Mouse (Mus musculus) urinary bladder, postnatal 36 days (tissue): ENCODE data around the gene Thbs1.

ENCODE experiments used
- DNase-seq, 2 experiments: peaks; one replicate each; pipeline ENCODE4 v3.0.0; 2022; ENCODE audit warnings: low spot score in 2 of 2, mixed read lengths in 1 of 2

Gene Thbs1

GRCm38 (mm10) chr2:118113808-118114524, 2.3 kb downstream of the Thbs1 start:
- no peak for DNase-seq

GRCm38 (mm10) chr2:118114671-118115070, 3.0 kb downstream of the Thbs1 start:
- DNase-seq, result no peak

GRCm38 (mm10) chr2:118115647-118116046, 4.0 kb downstream of the Thbs1 start:
- no peak for DNase-seq

DNA sequence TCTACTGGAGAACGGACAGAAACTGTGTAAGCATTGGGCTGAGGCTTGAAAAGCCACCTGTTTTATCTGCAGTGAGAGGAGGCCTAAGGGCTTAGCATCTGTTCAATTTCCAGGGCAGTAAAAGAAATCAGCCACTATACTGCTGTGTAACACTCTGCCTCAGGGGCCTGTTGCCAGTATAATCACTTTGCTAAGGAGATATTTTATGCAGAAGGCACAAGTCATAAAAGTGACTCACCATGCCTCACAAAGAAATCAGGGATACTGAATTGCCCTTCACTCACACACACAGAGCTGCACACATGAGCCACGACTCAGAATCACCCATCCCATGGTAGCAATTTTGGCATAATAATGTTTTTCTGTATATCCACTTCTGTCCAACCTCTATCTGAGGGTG, 4.5 kb downstream of the Thbs1 start:
- DNase-seq, result no peak

GRCm38 (mm10) chr2:118116754-118117290, 5.1 kb downstream of the Thbs1 start:
- no peak for DNase-seq

DNA sequence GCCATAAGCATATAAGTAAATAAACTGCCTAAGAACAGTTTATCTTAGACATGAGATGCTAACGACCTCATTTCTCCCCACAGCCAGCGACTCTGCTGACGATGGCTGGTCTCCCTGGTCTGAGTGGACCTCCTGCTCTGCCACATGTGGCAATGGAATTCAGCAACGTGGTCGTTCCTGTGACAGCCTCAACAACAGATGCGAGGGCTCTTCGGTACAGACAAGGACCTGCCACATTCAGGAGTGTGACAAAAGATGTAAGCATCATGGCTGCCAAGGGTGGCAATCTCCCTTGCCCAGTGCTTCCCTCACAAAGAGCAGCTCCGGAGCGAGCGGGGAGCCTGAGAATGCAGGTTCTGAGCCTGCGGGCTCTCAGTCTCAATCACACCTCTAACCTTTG, 5.7 kb downstream of the Thbs1 start:
- DNase-seq, result no peak

DNA sequence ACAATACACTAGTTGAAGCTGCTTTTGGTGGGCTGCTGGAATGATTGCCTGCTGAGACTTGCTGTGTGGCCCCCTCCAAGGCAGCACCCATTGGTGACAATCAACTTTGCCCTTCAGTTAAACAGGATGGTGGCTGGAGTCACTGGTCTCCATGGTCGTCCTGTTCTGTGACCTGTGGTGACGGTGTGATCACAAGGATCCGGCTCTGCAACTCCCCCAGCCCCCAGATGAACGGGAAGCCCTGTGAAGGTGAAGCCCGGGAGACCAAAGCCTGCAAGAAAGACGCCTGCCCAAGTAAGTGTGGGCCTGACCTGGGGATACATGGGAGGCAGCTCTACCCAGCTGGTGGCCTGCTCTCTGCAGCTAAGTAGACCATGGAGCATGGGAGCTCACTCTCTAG, 6.4 kb downstream of the Thbs1 start:
- no peak for DNase-seq

- no peak for DNase-seq
Measured at GRCm38 (mm10) chr2:118118515-118118914, 6.8 kb downstream of the Thbs1 start.

- DNase-seq, result no peak
Measured at GRCm38 (mm10) chr2:118119684-118120083, 8.0 kb downstream of the Thbs1 start.

DNA sequence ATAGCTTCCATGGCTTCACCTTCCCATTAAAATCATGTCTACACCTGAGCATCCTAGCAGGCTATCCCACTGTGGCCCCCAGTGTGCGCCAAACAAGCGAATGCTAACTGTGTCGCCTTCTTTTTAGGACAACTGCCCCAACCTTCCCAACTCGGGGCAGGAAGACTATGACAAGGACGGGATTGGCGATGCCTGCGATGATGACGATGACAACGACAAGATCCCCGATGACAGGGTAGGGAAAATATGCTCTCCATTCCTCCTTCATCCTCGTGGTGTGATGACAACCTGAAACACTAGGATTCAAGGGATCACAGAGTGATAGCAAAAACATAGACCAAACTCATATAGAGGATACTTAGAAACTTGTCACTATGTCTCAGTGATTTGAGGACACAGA, 8.4 kb downstream of the Thbs1 start:
- no peak for DNase-seq

DNA sequence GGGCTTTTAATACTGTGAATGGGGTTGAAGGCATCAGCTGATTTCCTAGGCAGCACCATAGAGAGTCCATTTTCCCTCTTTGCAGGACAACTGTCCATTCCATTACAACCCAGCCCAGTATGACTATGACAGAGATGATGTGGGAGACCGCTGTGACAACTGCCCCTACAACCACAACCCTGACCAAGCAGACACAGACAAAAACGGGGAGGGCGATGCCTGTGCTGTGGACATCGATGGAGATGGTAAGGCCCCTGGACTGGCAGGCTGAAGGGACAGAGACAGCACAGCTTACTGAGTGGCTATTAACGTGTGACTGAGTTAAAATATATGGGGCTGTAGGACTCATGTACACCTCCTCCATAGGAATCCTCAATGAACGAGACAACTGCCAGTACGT, 9.1 kb downstream of the Thbs1 start:
- no peak for DNase-seq

DNA sequence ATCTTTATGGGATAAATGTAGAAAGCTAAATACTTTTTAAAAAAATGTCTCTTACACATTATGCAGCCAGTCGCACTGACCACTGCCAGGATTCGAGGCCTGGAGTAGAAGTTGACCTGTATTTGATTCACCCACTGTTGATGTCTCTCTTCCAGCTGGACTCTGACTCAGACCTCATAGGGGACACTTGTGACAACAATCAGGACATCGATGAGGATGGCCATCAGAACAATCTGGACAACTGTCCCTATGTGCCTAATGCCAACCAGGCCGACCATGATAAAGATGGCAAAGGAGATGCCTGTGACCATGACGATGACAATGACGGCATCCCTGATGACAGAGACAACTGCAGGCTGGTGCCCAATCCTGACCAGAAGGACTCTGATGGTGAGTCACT, 10.6 kb downstream of the Thbs1 start:
- DNase-seq, result no peak

DNA sequence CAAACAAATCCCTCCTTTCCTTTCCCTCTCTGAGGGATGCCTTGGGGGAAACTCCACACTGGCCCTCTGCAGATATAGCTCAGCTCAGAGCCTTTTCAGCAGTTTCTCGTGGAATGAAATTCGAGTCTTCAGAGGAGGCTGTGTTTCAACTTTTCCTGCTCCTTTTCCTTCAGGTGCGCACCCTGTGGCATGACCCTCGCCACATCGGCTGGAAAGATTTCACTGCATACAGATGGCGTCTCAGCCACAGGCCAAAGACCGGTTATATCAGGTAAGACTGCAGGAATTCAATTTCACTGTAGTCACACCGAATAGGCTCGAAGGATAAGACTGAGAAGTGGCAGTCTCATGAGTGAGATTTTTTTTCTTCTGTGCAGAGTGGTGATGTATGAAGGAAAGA, 12.1 kb downstream of the Thbs1 start:
- no peak for DNase-seq

GRCm38 (mm10) chr2:118124437-118124836, 12.8 kb downstream of the Thbs1 start:
- no peak for DNase-seq

DNA sequence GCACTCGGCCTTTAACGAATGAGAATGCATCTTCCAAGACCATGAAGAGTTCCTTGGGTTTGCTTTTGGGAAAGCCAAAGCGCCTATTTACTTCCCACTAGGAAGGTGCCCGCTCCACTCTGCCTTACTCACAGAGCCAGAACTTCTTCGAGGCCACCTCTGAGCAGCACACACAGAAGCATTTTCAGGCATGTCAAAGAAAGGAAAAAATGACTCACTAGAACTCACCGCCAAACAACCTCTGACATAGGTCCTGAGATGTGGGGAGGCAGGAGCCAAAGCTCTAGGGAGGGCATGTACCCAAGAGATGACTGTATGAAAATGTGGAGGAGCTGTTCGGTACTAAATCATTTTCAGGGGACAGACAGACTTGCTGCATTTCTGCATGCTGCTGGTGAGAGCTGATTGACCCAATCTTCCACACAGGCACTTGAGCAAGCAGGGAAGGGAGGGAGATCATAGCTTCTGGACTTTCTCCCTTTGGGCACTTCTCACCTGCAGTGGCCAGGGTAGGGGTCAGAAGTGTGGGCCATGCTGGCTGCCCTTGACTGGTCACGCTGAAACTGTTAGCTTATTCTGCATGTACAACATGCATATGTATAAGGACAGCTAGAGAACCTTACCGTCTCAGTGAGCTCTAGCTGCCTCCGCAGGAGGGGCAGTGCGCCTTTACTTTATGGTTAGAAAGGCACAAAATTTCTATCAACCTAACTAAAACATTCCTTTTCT, 13.7 kb downstream of the Thbs1 start:
- DNase-seq, result peak in 1 of 2 experiments; percentile 25

DNA sequence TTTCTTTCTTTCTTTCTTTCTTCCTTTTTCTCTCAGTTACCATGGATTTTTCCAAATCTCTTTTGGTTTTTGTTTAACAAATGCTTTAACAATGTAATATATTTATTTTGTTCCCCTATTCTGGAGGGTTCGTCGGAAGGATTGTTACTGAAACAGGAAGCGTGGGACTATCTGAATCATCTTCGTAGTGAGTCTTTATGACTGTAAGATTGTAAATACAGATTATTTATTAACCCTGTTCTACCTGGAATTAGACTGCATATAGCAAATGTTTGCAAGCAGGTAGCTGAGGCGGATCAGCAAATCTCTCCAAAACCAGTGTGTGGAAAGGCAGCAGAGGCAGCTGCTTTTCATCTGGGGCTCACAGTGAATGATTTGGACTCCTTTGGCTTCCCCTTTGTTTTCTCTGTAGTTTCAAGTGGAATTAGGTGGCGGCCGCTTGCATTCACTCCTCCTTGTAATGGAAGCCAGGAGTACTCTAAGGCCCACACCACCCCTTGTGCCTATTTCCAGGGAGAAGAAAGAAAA, 14.3 kb downstream of the Thbs1 start:
- DNase-seq, result no peak

GRCm38 (mm10) chr2:118127516-118128288, 16.0 kb downstream of the Thbs1 start:
- no peak for DNase-seq

DNA sequence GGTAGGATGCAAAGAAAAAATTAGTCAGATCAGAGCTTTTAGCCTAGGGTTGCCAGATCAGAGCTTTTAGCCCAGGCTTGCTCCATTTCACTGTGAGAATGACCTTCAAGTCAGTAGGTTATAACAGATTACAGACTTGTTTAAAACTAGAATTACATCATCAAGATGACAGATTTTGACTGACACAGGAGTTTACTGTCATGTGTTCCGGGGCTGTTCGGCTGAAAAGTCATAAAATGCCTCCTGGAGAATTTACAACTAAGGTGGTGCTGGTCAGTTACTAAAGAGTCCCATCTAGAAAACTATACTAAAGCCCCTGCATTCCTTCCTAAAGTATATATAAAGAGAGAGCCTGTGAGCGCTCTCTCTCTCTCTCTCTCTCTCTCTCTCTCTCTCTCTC, 16.6 kb downstream of the Thbs1 start:
- DNase-seq, result no peak

GRCm38 (mm10) chr2:118137071-118137470, 25.4 kb downstream of the Thbs1 start:
- no peak for DNase-seq

DNA sequence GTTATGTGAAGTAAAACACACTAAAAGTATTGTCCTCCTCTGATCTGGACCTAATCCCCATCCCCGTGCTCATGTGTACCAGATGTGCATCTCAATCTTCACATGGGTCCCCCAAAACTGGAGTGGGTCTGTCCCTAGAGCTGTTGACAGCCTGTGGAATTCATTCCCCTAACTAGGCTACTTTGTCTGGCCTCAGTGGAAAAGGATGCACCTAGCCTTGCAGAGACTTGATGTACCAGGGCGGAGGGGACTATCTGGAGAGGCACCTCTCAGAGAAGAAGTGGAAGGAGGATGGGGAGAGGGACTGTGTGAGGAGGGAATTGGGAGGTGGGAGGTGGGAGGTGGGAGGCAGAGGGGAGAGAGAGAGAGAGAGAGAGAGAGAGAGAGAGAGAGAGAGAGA, 26.1 kb downstream of the Thbs1 start:
- no peak for DNase-seq

DNA sequence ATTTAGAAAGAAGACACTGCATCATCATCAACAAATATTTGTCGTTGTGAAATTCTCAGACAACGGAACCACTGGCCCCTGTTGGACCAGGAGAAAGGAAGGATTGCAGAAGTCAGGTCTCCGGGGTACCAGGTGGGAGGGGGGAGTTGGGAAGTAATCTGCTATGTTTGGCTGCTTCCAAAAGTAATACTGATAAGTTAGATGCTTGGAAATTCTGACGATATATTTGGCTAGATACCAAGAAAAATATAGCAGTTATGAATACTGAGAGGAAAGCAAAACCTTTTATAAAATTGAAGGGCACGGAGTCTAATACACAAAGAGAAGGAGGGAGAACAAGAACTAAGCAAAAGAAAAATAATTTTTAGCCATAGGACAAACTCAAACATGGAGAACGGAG, 27.6 kb downstream of the Thbs1 start:
- no peak for DNase-seq

DNA sequence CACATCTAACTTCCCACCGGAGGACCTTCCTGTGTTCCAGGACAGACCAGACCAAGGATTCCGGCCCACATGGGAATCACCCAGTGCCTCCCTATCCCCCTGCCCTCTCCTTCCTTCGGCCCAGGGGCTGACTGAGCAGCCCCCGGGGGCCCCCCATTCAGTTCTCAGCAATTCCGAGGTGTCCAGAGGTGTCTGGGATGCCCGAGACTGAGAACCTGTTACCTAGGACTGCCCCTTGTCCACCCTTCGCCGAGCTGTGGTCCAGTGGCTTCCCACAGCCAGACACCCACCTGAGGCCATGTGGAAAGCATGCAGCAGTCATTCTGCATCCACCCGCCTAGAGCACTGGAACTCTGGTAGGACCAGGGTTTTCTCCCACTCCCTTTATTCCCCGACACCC, 30.0 kb downstream of the Thbs1 start:
- no peak for DNase-seq
